Mouse (Mus musculus): ENCODE data around the gene Samd7. TPM values are rescaled to one million over a fixed set of nuclear protein-coding genes. Genes with fewer than 3 reads are reported as not detected.

Gene Samd7
- polyA plus RNA-seq, 1 experiment from 2014 or later, result not detected

- no peak overlapping the region for H3K4me3 ChIP-seq (ENCODE audit: inconsistent target)
- H3K27ac ChIP-seq, result no peak overlapping the region
- 98% methylated on average over 5 of the region's 5 CpGs for WGBS (ENCODE audit: missing documents)
- H3K36me3 ChIP-seq (ENCODE audit: inconsistent target), result no peaks in the 10 kb centered on the region
- no peaks in the 10 kb centered on the region for H3K79me2 ChIP-seq (ENCODE audit: inconsistent target)
These were observed 28.6 kb downstream of the Samd7 start for GRCm38 (mm10) chr3:30774677-30775076.

- no peaks in the 10 kb centered on the region for H3K79me2 ChIP-seq (ENCODE audit: inconsistent target)
- no peak overlapping the region for H3K27ac ChIP-seq
- H3K36me3 ChIP-seq (ENCODE audit: inconsistent target), result no peaks in the 10 kb centered on the region
- WGBS (ENCODE audit: missing documents), result 75% methylated on average over 5 of the region's 5 CpGs
- H3K4me3 ChIP-seq (ENCODE audit: inconsistent target), result no peak overlapping the region
These were observed 31.9 kb downstream of the Samd7 start for GRCm38 (mm10) chr3:30777984-30778383.

- H3K4me3 ChIP-seq (ENCODE audit: inconsistent target), result no peak overlapping the region
- no peaks in the 10 kb centered on the region for H3K36me3 ChIP-seq (ENCODE audit: inconsistent target)
- peaks cover under 1% of the 10 kb centered on the region; the same call in 1 of the 2 replicates for H3K79me2 ChIP-seq (ENCODE audit: inconsistent target)
- no peak overlapping the region for H3K27ac ChIP-seq
- WGBS (ENCODE audit: missing documents), result 83% methylated on average over 5 of the region's 5 CpGs
These were observed 42.4 kb downstream of the Samd7 start for GRCm38 (mm10) chr3:30788531-30788930.

- WGBS (ENCODE audit: missing documents), result under 1% methylated on average over 61 of the region's 62 CpGs
- Histone ChIP-seq H3K4me3 (ENCODE audit: inconsistent target) (peak within 1 kb of the TSS; percentile 71), H3K79me2 (ENCODE audit: inconsistent target) (peaks cover 44% of the 10 kb centered on the region)
These were observed 46.8 kb downstream of the Samd7 start, which contains the start of gene Sec62 for GRCm38 (mm10) chr3:30792737-30793402. TSS of gene Sec62 (plus strand) at chr3:30792875.

GRCm38 (mm10) chr3:30793403-30794221 is 47.5 kb downstream of the Samd7 start:
- Histone ChIP-seq H3K27ac (no peak overlapping the region), H3K79me2 (ENCODE audit: inconsistent target) (peaks cover 51% of the 10 kb centered on the region), H3K4me3 (ENCODE audit: inconsistent target) (peak overlapping the region; percentile 71), H3K36me3 (ENCODE audit: inconsistent target) (no peaks in the 10 kb centered on the region)
- 1% methylated on average over 59 of the region's 75 CpGs for WGBS (ENCODE audit: missing documents)

More at GRCm38 (mm10) chr3:30792737-30793402, 46.8 kb downstream of the Samd7 start, which contains the start of gene Sec62:
- H3K27ac ChIP-seq, result no peak within 1 kb of the TSS
- H3K36me3 ChIP-seq (ENCODE audit: inconsistent target), result no peaks in the 10 kb centered on the region

GRCm38 (mm10) chr3:30802171-30802570 is 56.1 kb downstream of the Samd7 start:
- H3K27ac ChIP-seq, result no peak overlapping the region
- no peak overlapping the region for H3K4me3 ChIP-seq (ENCODE audit: inconsistent target)
- 98% methylated on average over 3 of the region's 3 CpGs for WGBS (ENCODE audit: missing documents)
- peaks cover 78% of the 10 kb centered on the region for H3K79me2 ChIP-seq (ENCODE audit: inconsistent target)
- peaks cover 34% of the 10 kb centered on the region for H3K36me3 ChIP-seq (ENCODE audit: inconsistent target)

GRCm38 (mm10) chr3:30812881-30813280 is 66.8 kb downstream of the Samd7 start:
- WGBS (ENCODE audit: missing documents), result 76% methylated on average over 3 of the region's 3 CpGs
- peaks cover 39% of the 10 kb centered on the region for H3K36me3 ChIP-seq (ENCODE audit: inconsistent target)
- no peak overlapping the region for H3K27ac ChIP-seq
- H3K79me2 ChIP-seq (ENCODE audit: inconsistent target), result no peaks in the 10 kb centered on the region
- H3K4me3 ChIP-seq (ENCODE audit: inconsistent target), result no peak overlapping the region

Other genes with a start within 250 kb of the Samd7 start
- not detected in 3 replicates for gene Mecom, start 198.3 kb upstream of the Samd7 start, polyA plus RNA-seq (2018)
- gene Actrt3, start 146.4 kb upstream of the Samd7 start, polyA plus RNA-seq (2018), result not detected in 3 replicates
- gene Mynn, start 144.2 kb upstream of the Samd7 start, polyA plus RNA-seq (2018), result 9.8 to 10.6 TPM (median 9.9 TPM) in 3 replicates
- not detected in 3 replicates for gene Lrriq4, start 101.8 kb upstream of the Samd7 start, polyA plus RNA-seq (2018)
- gene Lrrc34, start 98.4 kb upstream of the Samd7 start, polyA plus RNA-seq (2018), result not detected in 3 replicates
- not detected in 3 replicates for gene Lrrc31, start 46.5 kb upstream of the Samd7 start, polyA plus RNA-seq (2018)
- gene Sec62, start 46.6 kb downstream of the Samd7 start, polyA plus RNA-seq (2018), result 60.6 to 83.2 TPM (median 66.4 TPM) in 3 replicates
- 13.3 to 29.8 TPM (median 20.6 TPM) in 3 replicates for gene Gpr160, start 109.7 kb downstream of the Samd7 start, polyA plus RNA-seq (2018)
- 12.6 to 15.8 TPM (median 13.7 TPM) in 3 replicates for gene Phc3, start 223.1 kb downstream of the Samd7 start, polyA plus RNA-seq (2018)
- gene Prkci, start 249.5 kb downstream of the Samd7 start, polyA plus RNA-seq (2018), result 11.7 to 13.3 TPM (median 12.1 TPM) in 3 replicates